Mouse (Mus musculus): ENCODE measurements at regions not wholly inside any gene's neighbourhood (a gene's known extent, or its start where the extent isn't known, plus 50 kb on each side); places are given as distances from the start of the nearest gene placed in this dataset.

- ATAC-seq (replicated peaks; ENCODE audit: low FRiP score, low TSS enrichment, poor library complexity, severe bottlenecking), result no peak
Measured at GRCm38 (mm10) chr16:95790691-95791090, 88.8 kb downstream of the Ets2 start.

GRCm38 (mm10) chr16:95789548-95789947 is 87.7 kb downstream of the Ets2 start:
- no peak for ATAC-seq (replicated peaks; ENCODE audit: low FRiP score, low TSS enrichment, poor library complexity, severe bottlenecking)

- no peak for ATAC-seq (replicated peaks; ENCODE audit: low FRiP score, low TSS enrichment, poor library complexity, severe bottlenecking)
Measured at GRCm38 (mm10) chr16:95781681-95782080, 79.8 kb downstream of the Ets2 start.

- no peak for ATAC-seq (replicated peaks; ENCODE audit: low FRiP score, low TSS enrichment, poor library complexity, severe bottlenecking)
Measured at GRCm38 (mm10) chr16:95780431-95780830, 78.6 kb downstream of the Ets2 start.

- no peak for ATAC-seq (replicated peaks; ENCODE audit: low FRiP score, low TSS enrichment, poor library complexity, severe bottlenecking)
Measured at GRCm38 (mm10) chr16:95778845-95779722, 77.2 kb downstream of the Ets2 start.

GRCm38 (mm10) chr16:95778173-95778572 is 76.3 kb downstream of the Ets2 start:
- ATAC-seq (replicated peaks; ENCODE audit: low FRiP score, low TSS enrichment, poor library complexity, severe bottlenecking), result no peak

- no peak for ATAC-seq (replicated peaks; ENCODE audit: low FRiP score, low TSS enrichment, poor library complexity, severe bottlenecking)
Measured at GRCm38 (mm10) chr16:95776610-95777363, 74.9 kb downstream of the Ets2 start.

- no peak; the same call in 1 of the 2 replicates for ATAC-seq (replicated peaks; ENCODE audit: low FRiP score, low TSS enrichment, poor library complexity, severe bottlenecking)
Measured at GRCm38 (mm10) chr16:95776010-95776409, 74.1 kb downstream of the Ets2 start.

- ATAC-seq (replicated peaks; ENCODE audit: low FRiP score, low TSS enrichment, poor library complexity, severe bottlenecking), result no peak
Measured at GRCm38 (mm10) chr16:95775361-95775760, 73.5 kb downstream of the Ets2 start.

- no peak for ATAC-seq (replicated peaks; ENCODE audit: low FRiP score, low TSS enrichment, poor library complexity, severe bottlenecking)
Measured at GRCm38 (mm10) chr16:95773151-95773550, 71.3 kb downstream of the Ets2 start.

All from megakaryocyte-erythroid progenitor cell, adult 5-6 weeks (primary cell).